Mouse (Mus musculus): ENCODE results near the gene Amdhd2. TPM values are rescaled to one million over a fixed set of nuclear protein-coding genes. Genes with fewer than 3 reads are reported as not detected.
"Not testable (repeated sequence)": the region's sequence is repeated elsewhere in the genome, so short reads cannot be mapped to it uniquely, and the experiment has no call there.

The Amdhd2 gene
- polyA plus RNA-seq, 1 experiment from 2014 or later, result 20.9 TPM

GRCm38 (mm10) chr17:24131570-24131969, 32.0 kb downstream of the Amdhd2 start:
- Histone ChIP-seq H3K4me3 (no peak overlapping the region), H3K36me3 (0 out of 2 replicates have a peak, but pooled peaks cover 7% of the 10 kb centered on the region), H3K4me1 (peaks cover 31% of the 10 kb centered on the region), H3K27me3 (replicated peaks) (no peaks in the 10 kb centered on the region), H3K9ac (no peak overlapping the region), H3K9me3 (replicated peaks) (no peaks in the 10 kb centered on the region), H3K27ac (no peak overlapping the region), H3K4me2 (no peak overlapping the region)
- 87% methylated on average over 3 of the region's 3 CpGs for WGBS (ENCODE audit: insufficient replicate concordance)
- ATAC-seq, result no peak

- ATAC-seq; H3K9ac ChIP-seq; H3K27me3 ChIP-seq (replicated peaks); H3K4me2 ChIP-seq; H3K4me3 ChIP-seq; H3K9me3 ChIP-seq (replicated peaks); H3K36me3 ChIP-seq; H3K27ac ChIP-seq: not testable (repeated sequence)
- peaks cover 35% of the 10 kb centered on the region for H3K4me1 ChIP-seq
- 94% methylated on average over 4 of the region's 4 CpGs for WGBS (ENCODE audit: insufficient replicate concordance)
Measured at GRCm38 (mm10) chr17:24129246-24129645, 34.3 kb downstream of the Amdhd2 start.

- H3K9ac ChIP-seq, result no peak overlapping the region
- H3K27ac ChIP-seq, result no peak overlapping the region
- H3K36me3 ChIP-seq, result 0 out of 2 replicates have a peak, but pooled peaks cover 4% of the 10 kb centered on the region
- H3K4me1 ChIP-seq, result peaks cover 26% of the 10 kb centered on the region
- WGBS (ENCODE audit: insufficient replicate concordance), result 74% methylated on average over 1 of the region's 1 CpGs
- H3K27me3 ChIP-seq (replicated peaks), result no peaks in the 10 kb centered on the region
- no peak for ATAC-seq
- H3K4me2 ChIP-seq, result no peak overlapping the region
- no peaks in the 10 kb centered on the region for H3K9me3 ChIP-seq (replicated peaks)
- H3K4me3 ChIP-seq, result no peak overlapping the region
Measured at GRCm38 (mm10) chr17:24127592-24127991, 36.0 kb downstream of the Amdhd2 start.

- WGBS (ENCODE audit: insufficient replicate concordance), result 75% methylated on average over 3 of the region's 3 CpGs
- Histone ChIP-seq H3K27me3 (replicated peaks) (no peaks in the 10 kb centered on the region), H3K27ac (no peak overlapping the region), H3K4me2 (no peak overlapping the region), H3K36me3 (0 out of 2 replicates have a peak, but pooled peaks cover 3% of the 10 kb centered on the region), H3K9me3 (replicated peaks) (no peaks in the 10 kb centered on the region), H3K4me1 (peaks cover 24% of the 10 kb centered on the region), H3K9ac (no peak overlapping the region), H3K4me3 (no peak overlapping the region)
- no peak for ATAC-seq
Measured at GRCm38 (mm10) chr17:24126801-24127200, 36.8 kb downstream of the Amdhd2 start.

- Histone ChIP-seq H3K36me3 (peaks cover 7% of the 10 kb centered on the region; the same call in 1 of the 2 replicates), H3K4me3 (no peak overlapping the region), H3K4me2 (no peak overlapping the region), H3K27me3 (replicated peaks) (no peaks in the 10 kb centered on the region), H3K9ac (no peak overlapping the region), H3K4me1 (peaks cover 24% of the 10 kb centered on the region), H3K9me3 (replicated peaks) (no peaks in the 10 kb centered on the region), H3K27ac (no peak overlapping the region)
- no peak for ATAC-seq
- 81% methylated on average over 3 of the region's 3 CpGs for WGBS (ENCODE audit: insufficient replicate concordance)
Measured at GRCm38 (mm10) chr17:24119446-24119845, 44.1 kb downstream of the Amdhd2 start.

GRCm38 (mm10) chr17:24113031-24113430, 50.5 kb downstream of the Amdhd2 start:
- Histone ChIP-seq H3K4me1 (peaks cover 18% of the 10 kb centered on the region), H3K9ac (no peak overlapping the region), H3K9me3 (replicated peaks) (no peaks in the 10 kb centered on the region), H3K27ac (no peak overlapping the region), H3K4me3 (no peak overlapping the region), H3K4me2 (no peak overlapping the region), H3K27me3 (replicated peaks) (no peaks in the 10 kb centered on the region), H3K36me3 (peaks cover 30% of the 10 kb centered on the region)
- ATAC-seq, result no peak
- 79% methylated on average over 4 of the region's 4 CpGs for WGBS (ENCODE audit: insufficient replicate concordance)

- Histone ChIP-seq H3K9ac (no peak overlapping the region), H3K27me3 (replicated peaks) (no peaks in the 10 kb centered on the region), H3K27ac (no peak overlapping the region), H3K36me3 (peaks cover 48% of the 10 kb centered on the region), H3K4me2 (no peak overlapping the region), H3K4me3 (no peak overlapping the region), H3K4me1 (peaks cover 16% of the 10 kb centered on the region), H3K9me3 (replicated peaks) (no peaks in the 10 kb centered on the region)
- 94% methylated on average over 1 of the region's 1 CpGs for WGBS (ENCODE audit: insufficient replicate concordance)
- ATAC-seq, result no peak
Measured at GRCm38 (mm10) chr17:24111256-24111655, 52.3 kb downstream of the Amdhd2 start.

- ATAC-seq, result no peak
- peaks cover 69% of the 10 kb centered on the region for H3K36me3 ChIP-seq
- H3K9me3 ChIP-seq (replicated peaks), result no peaks in the 10 kb centered on the region
- 79% methylated on average over 1 of the region's 1 CpGs for WGBS (ENCODE audit: insufficient replicate concordance)
- H3K4me2 ChIP-seq, result no peak overlapping the region
- no peak overlapping the region for H3K4me3 ChIP-seq
- no peak overlapping the region for H3K27ac ChIP-seq
- no peaks in the 10 kb centered on the region for H3K27me3 ChIP-seq (replicated peaks)
- peaks cover 7% of the 10 kb centered on the region; the same call in 1 of the 2 replicates for H3K4me1 ChIP-seq
- H3K9ac ChIP-seq, result no peak overlapping the region
Measured at GRCm38 (mm10) chr17:24108896-24109295, 54.7 kb downstream of the Amdhd2 start.

Other genes with a start within 250 kb of the Amdhd2 start
- not detected in 2 replicates for gene Dcpp3, start 246.3 kb downstream of the Amdhd2 start, polyA plus RNA-seq (2016; fragmentation: Nextera tagmentation; extraction: Ambion mirVana)
- gene Sbp, start 222.1 kb downstream of the Amdhd2 start, polyA plus RNA-seq (2016; fragmentation: Nextera tagmentation; extraction: Ambion mirVana), result not detected in 2 replicates
- gene Sbpl, start 208.5 kb downstream of the Amdhd2 start, polyA plus RNA-seq (2016; fragmentation: Nextera tagmentation; extraction: Ambion mirVana), result not detected in 2 replicates
- gene Prss30, start 183.2 kb downstream of the Amdhd2 start, polyA plus RNA-seq (2016; fragmentation: Nextera tagmentation; extraction: Ambion mirVana), result not detected in 2 replicates
- not detected in 2 replicates for gene Prss22, start 165.7 kb downstream of the Amdhd2 start, polyA plus RNA-seq (2016; fragmentation: Nextera tagmentation; extraction: Ambion mirVana)
- not detected in 2 replicates for gene Prss27, start 125.6 kb downstream of the Amdhd2 start, polyA plus RNA-seq (2016; fragmentation: Nextera tagmentation; extraction: Ambion mirVana)
- gene Kctd5, start 90.3 kb downstream of the Amdhd2 start, polyA plus RNA-seq (2016; fragmentation: Nextera tagmentation; extraction: Ambion mirVana), result 27.7 and 29.1 TPM in 2 replicates
- 31.4 and 34.9 TPM in 2 replicates for gene Pdpk1, start 12.8 kb downstream of the Amdhd2 start, polyA plus RNA-seq (2016; fragmentation: Nextera tagmentation; extraction: Ambion mirVana)
- 371 and 388 TPM in 2 replicates for gene Atp6v0c, start 5.9 kb upstream of the Amdhd2 start, polyA plus RNA-seq (2016; fragmentation: Nextera tagmentation; extraction: Ambion mirVana)
- gene Tbc1d24, start 41.8 kb upstream of the Amdhd2 start, polyA plus RNA-seq (2016; fragmentation: Nextera tagmentation; extraction: Ambion mirVana), result 11.1 and 11.9 TPM in 2 replicates
- gene Ntn3, start 45.8 kb upstream of the Amdhd2 start, polyA plus RNA-seq (2016; fragmentation: Nextera tagmentation; extraction: Ambion mirVana), result 2.1 and 2.7 TPM in 2 replicates
- gene Tedc2, start 57.1 kb upstream of the Amdhd2 start, polyA plus RNA-seq (2016; fragmentation: Nextera tagmentation; extraction: Ambion mirVana), result 12.3 and 12.6 TPM in 2 replicates
- gene Ccnf, start 87.7 kb upstream of the Amdhd2 start, polyA plus RNA-seq (2016; fragmentation: Nextera tagmentation; extraction: Ambion mirVana), result 93.7 and 95.4 TPM in 2 replicates
- not detected in 2 replicates for gene Abca17, start 187.3 kb upstream of the Amdhd2 start, polyA plus RNA-seq (2016; fragmentation: Nextera tagmentation; extraction: Ambion mirVana)
- gene Abca3, start 188.2 kb upstream of the Amdhd2 start, polyA plus RNA-seq (2016; fragmentation: Nextera tagmentation; extraction: Ambion mirVana), result 21.1 and 22.6 TPM in 2 replicates

All from liver, embryonic 12.5 days (tissue).